Mouse (Mus musculus) small intestine, adult 2 months (tissue): ENCODE data around the gene Zbtb8os. TPM values are rescaled to one million over a fixed set of nuclear protein-coding genes. Genes with fewer than 3 reads are reported as not detected.

Source experiments
- H3K27ac ChIP-seq: fragments of 200-500 bp; 2 replicates; pipeline ENCODE4 v1.5.1; 2012; ENCODE audit warnings: low read depth, low read length, control low read depth, inconsistent platforms; ENCODE audit not compliant: insufficient read depth
- H3K27me3 ChIP-seq: fragments of 200-500 bp; 2 replicates; pipeline ENCODE4 v1.6.1; 2012; ENCODE audit warnings: mild to moderate bottlenecking, moderate library complexity, low read length, inconsistent platforms; ENCODE audit not compliant: control insufficient read depth, insufficient read depth
- H3K36me3 ChIP-seq: fragments of 200-500 bp; 2 replicates; pipeline ENCODE4 v1.6.1; 2012; ENCODE audit warnings: mild to moderate bottlenecking, low read length, control low read depth, inconsistent platforms; ENCODE audit not compliant: control insufficient read depth, insufficient read depth
- H3K4me1 ChIP-seq: fragments of 200-500 bp; 2 replicates; pipeline ENCODE4 v1.6.1; 2012; ENCODE audit warnings: low read length, inconsistent platforms, mixed read lengths; ENCODE audit not compliant: control insufficient read depth, insufficient read depth, insufficient read length
- H3K4me3 ChIP-seq: fragments of 200-500 bp; 2 replicates; pipeline ENCODE4 v1.5.1; 2012; ENCODE audit warnings: low read depth, mild to moderate bottlenecking, control low read depth, inconsistent platforms, low read length, moderate library complexity
- CTCF ChIP-seq: fragments of 200-500 bp; IDR thresholded peaks from 2 replicates; pipeline ENCODE4 v1.5.1; 2012; ENCODE audit warnings: low read depth, mild to moderate bottlenecking, control low read depth, inconsistent platforms, low read length, moderate library complexity, mixed read lengths; ENCODE audit not compliant: insufficient replicate concordance, insufficient read length; ENCODE audit errors: extremely low read depth
- POLR2A ChIP-seq: fragments of 200-500 bp; IDR thresholded peaks from 2 replicates; pipeline ENCODE4 v1.6.1; 2012; ENCODE audit warnings: low read depth, mild to moderate bottlenecking, control low read depth, inconsistent platforms, low read length, moderate library complexity
- WGBS: fragments of 180-500 bp; shearing (Covaris S2); methylation state at CpG from one replicate; pipeline ENCODE4 v1.1.7; 2018; 5-methylcytosine and 5-hydroxymethylcytosine counted together
- polyA plus RNA-seq: library from polyadenylated mRNA; depleted of rRNA; stranded (reverse); fragments of >200 nt; gene quantifications from 2 replicates; pipeline ENCODE4 v1.2.3, GENCODE M21; 2012

Zbtb8os gene
- polyA plus RNA-seq, 1 experiment = 9.6 TPM

DNA sequence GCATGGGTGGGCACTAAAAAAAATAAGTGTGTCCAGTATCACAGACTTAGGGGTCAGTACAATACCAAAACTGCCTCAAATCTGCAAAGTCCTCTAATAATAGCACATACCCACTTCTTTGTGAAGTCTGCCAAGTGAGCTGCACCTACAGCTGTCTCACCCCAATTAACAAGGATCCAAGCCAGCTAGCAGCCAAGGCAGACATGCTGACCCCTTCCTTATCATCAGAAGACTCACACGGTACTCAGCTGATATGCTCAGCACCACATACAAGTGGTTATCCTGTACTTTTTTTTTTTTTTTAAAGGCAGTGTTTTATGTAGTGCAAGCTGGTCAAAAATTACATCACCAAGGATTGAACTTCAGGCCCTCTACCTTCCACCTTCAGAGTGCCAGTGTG is 31.2 kb upstream of the Zbtb8os start:
- TF ChIP-seq CTCF (no peak), POLR2A (no peak)
- Histone ChIP-seq H3K27ac (no peak overlapping the region), H3K4me1 (no peaks in the 10 kb centered on the region), H3K4me3 (no peak overlapping the region), H3K36me3 (peaks cover 10% of the 10 kb centered on the region; the same call in 1 of the 2 replicates), H3K27me3 (no peaks in the 10 kb centered on the region)
- 27% methylated on average over 1 of the region's 1 CpGs for WGBS

DNA sequence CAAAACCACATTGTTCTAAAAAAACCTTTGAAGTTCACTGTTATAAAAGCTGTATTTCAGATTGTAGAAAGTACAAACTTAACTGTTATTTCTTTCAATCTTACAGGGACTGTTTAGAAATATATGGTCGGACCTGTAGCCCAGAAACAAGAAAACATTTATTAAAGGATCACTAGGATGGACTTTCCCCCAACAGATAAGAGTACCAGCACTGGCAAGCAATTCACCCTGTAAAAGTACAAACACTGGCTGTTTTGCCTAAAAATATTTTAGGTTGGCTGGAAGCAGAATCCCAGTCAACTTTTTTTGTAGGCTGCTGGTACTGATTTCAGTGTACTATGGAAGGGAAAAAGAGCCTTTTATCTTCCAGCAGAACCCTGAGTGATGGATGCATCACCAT is 27.6 kb upstream of the Zbtb8os start:
- no peaks in the 10 kb centered on the region for H3K27me3 ChIP-seq
- WGBS = 33% methylated on average over 1 of the region's 1 CpGs
- no peak overlapping the region for H3K27ac ChIP-seq
- peaks cover 26% of the 10 kb centered on the region for H3K36me3 ChIP-seq
- no peak overlapping the region for H3K4me3 ChIP-seq
- H3K4me1 ChIP-seq = no peaks in the 10 kb centered on the region
- no peak for TF ChIP-seq POLR2A
- no peak for TF ChIP-seq CTCF

DNA sequence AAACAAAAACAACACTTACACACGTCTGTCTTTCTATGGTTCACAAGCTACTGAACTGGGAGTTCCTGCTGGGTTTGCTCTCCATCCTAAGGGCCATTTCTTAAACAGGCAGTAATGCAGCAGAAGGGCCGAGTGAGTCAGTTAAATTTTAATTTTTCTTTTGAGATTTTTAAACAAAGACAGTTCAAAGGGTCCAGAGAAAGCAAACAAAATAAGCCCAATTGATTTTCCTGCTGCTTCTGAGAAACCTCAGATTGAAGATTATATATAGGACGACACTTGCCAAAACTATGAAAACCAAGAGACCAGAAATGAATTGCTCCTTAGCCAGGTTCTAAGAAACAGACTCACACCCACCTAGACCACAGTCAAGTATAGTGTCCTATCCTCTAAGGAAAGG is 21.6 kb upstream of the Zbtb8os start:
- TF ChIP-seq POLR2A (no peak), CTCF (no peak)
- Histone ChIP-seq H3K27ac (no peak overlapping the region), H3K27me3 (no peaks in the 10 kb centered on the region)

DNA sequence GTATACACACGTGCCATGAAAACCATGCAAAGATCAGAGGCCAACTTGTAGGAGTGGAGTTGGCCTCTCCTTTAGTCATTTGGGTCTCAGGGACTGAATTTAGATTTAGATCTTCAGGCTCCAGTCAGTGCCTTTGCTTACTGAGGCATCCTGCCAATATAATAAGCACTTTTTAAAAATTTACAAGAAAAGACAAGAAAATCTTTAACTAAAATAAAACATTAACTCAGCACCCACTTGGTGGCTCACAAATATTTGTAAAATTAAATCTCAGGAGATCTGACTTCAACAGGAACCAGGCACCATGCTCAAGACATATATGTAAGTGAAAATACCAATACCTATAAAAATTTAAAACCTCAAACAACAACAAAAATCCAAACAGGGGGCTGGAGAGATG is 14.6 kb upstream of the Zbtb8os start:
- no peaks in the 10 kb centered on the region for H3K27me3 ChIP-seq
- TF ChIP-seq POLR2A (no peak), CTCF (no peak)
- H3K4me3 ChIP-seq = no peak overlapping the region
- H3K27ac ChIP-seq = no peak overlapping the region
- peaks cover 52% of the 10 kb centered on the region for H3K36me3 ChIP-seq
- 74% methylated on average over 1 of the region's 1 CpGs for WGBS
- H3K4me1 ChIP-seq = no peaks in the 10 kb centered on the region

More for the DNA sequence above, 21.6 kb upstream of the Zbtb8os start:
- Histone ChIP-seq H3K36me3 (peaks cover 55% of the 10 kb centered on the region), H3K4me3 (no peak overlapping the region), H3K4me1 (no peaks in the 10 kb centered on the region)
- 54% methylated on average over 3 of the region's 3 CpGs for WGBS

DNA sequence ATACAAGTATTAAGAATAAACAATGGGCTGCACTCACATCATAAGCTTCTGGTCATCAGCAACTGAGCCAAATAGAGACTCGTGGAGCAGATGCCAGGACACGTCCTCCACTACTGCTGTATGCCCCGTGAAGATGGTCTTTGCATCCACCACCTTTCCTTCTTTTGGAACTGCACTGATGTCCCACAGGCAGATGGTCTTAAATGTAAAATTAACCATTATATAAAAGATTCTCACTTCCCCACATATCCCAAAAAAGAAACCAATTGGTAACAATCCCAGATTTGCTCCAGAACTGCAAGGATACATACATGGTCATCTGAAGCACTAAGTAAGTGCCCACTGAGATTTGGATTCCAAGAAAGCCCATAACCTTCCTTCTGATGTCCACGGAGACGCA is 13.5 kb upstream of the Zbtb8os start:
- Histone ChIP-seq H3K4me1 (no peaks in the 10 kb centered on the region), H3K4me3 (no peak overlapping the region)
- 87% methylated on average over 5 of the region's 5 CpGs for WGBS

DNA sequence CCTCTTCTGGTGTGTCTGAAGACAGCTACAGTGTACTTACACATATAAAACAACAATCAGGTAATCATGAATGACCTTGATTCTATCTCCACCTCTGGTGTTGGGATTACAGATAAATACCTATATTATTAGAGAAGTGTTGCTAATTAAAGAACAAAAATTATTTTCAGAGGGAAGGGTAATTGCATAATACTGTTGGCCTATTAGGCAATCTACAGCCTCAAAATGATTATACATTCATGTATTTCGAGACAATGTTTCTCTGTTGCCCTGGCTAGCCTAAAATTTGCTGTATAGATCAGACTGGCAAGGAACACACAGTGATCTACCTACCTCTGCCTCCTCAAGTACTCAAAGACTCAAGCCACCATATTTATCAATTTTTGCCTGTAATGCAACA is 12.0 kb upstream of the Zbtb8os start:
- 52% methylated on average over 1 of the region's 1 CpGs for WGBS
- H3K36me3 ChIP-seq = peaks cover 47% of the 10 kb centered on the region
- no peaks in the 10 kb centered on the region for H3K4me1 ChIP-seq
- no peak for TF ChIP-seq POLR2A
- no peak for TF ChIP-seq CTCF
- H3K27ac ChIP-seq = no peak overlapping the region
- H3K27me3 ChIP-seq = no peaks in the 10 kb centered on the region
- no peak overlapping the region for H3K4me3 ChIP-seq

More for the DNA sequence above, 13.5 kb upstream of the Zbtb8os start:
- no peaks in the 10 kb centered on the region for H3K27me3 ChIP-seq
- no peak overlapping the region for H3K27ac ChIP-seq
- TF ChIP-seq POLR2A = no peak
- TF ChIP-seq CTCF = no peak
- H3K36me3 ChIP-seq = peaks cover 48% of the 10 kb centered on the region

DNA sequence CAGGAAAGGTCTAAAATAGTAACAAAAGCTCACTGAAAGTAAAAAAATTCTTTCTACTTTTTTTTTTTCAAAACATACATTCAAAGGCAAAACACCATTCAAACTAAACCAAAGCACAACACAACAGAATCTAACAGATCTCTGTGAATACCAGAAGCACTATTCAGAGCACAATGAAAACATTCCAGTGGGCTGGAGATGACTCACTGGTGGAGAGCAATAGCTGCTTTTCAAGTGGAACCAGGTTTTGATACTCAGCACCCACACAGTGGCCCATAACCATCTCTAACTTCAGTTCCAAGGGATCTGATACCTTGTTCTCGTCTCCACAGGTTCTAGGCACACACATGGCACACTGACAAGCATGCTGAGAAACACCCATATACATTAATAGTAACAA is 10.7 kb upstream of the Zbtb8os start:
- Histone ChIP-seq H3K27me3 (no peaks in the 10 kb centered on the region), H3K4me3 (no peak overlapping the region), H3K27ac (no peak overlapping the region), H3K4me1 (no peaks in the 10 kb centered on the region), H3K36me3 (peaks cover 44% of the 10 kb centered on the region)
- 54% methylated on average over 1 of the region's 1 CpGs for WGBS
- TF ChIP-seq POLR2A (no peak), CTCF (no peak)

DNA sequence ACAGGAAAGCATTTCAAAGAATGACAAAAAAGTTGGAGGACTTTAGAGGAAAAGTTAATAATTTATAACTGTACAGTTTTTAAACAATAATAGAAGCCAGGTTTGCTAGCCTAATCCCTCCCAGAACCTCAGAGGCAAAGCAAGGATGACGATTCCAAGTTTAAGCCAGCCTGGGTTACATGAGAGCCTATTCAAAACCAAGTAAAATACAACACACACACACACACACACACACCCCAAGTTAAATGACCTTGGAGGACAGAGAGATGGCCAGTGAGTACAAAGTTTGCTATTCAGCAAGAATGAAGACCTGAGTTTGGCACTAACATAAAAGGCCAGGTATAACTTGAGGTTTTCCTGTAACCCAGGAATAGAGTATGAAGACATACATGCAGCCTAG is 9.3 kb upstream of the Zbtb8os start:
- Histone ChIP-seq H3K36me3 (peaks cover 32% of the 10 kb centered on the region), H3K4me3 (no peak overlapping the region), H3K4me1 (no peaks in the 10 kb centered on the region), H3K27ac (no peak overlapping the region), H3K27me3 (no peaks in the 10 kb centered on the region)
- TF ChIP-seq CTCF (no peak), POLR2A (no peak)
- WGBS = 45% methylated on average over 1 of the region's 1 CpGs
